Mouse (Mus musculus) mouse embryonic stem cell (cell line): Measurements from ENCODE around the gene Gm8265.
"Not testable (repeated sequence)": the region's sequence is repeated elsewhere in the genome, so short reads cannot be mapped to it uniquely, and the experiment has no call there.

Experiments used
- in situ Hi-C, 2 experiments: fragments of 300-500 bp; cut with MboI; formaldehyde crosslinking; loops; 1 replicate in 1 of 2; 3 replicates in 1 of 2; pipeline ENCODE4 v1.14.3; 2019 to 2020; ENCODE audit warnings: low sequenced_read_pairs in 2 of 2, low pct_unique_long_range_greater_than_20kb in 1 of 2, mixed read lengths in 1 of 2; ENCODE audit not compliant: unreplicated experiment in 1 of 2

Gene Gm8265

DNA sequence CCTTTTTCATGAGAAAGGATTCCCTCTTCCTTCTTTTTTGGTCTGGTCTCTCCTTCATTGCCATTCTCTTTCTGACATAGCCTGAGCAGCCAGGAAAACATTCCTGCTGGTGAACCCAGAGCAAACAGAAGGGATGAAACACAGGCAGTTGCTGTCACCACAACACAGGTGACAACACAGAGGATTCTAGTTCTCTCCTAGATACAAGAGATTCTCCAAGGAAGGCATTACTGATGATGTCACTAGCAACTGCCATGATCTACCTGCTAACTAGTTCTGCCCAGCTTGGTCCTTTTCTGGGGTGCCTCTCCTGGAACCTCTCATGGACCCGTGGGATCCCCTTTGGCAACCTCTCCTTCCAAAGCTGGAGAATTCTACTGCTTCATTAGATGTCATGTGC, at the start of gene Gm8265:
Gene Gm8265, minus strand, starts transcription at position 101 of the 400 bp plus-strand sequence.
- in situ Hi-C loops = not testable (repeated sequence)
